Mouse (Mus musculus) gastrocnemius, adult 8-10 months (tissue): ENCODE data around the gene Pole. TPM values are rescaled to one million over a fixed set of nuclear protein-coding genes. Genes with fewer than 3 reads are reported as not detected.

ENCODE experiments used
- total RNA-seq, 4 experiments: library from RNA; stranded (reverse); gene quantifications; 2 replicates each; pipeline ENCODE4 v1.2.4; 2022

The Pole gene
- total RNA-seq, 4 experiments from 2014 or later: 0.99 to 2.5 (median 1.5) TPM

Other genes with a start within 250 kb of the Pole start
- gene Gm17655, start 213.8 kb upstream of the Pole start, total RNA-seq: 1 to 10 TPM in 3 of 4 experiments, under 1 TPM in 1; 0.65 to 2.5 (median 1.8) TPM
- under 1 TPM; 0.27 to 0.49 (median 0.34) TPM for gene Gm35315, start 191.9 kb upstream of the Pole start, total RNA-seq
- gene Plcxd1, start 186.3 kb upstream of the Pole start, total RNA-seq: not detected
- gene Gtpbp6, start 178.1 kb upstream of the Pole start, total RNA-seq: 10 to 100 TPM; 10.9 to 20.6 (median 13.5) TPM
- 1 to 10 TPM; 3.5 to 5.4 (median 4.3) TPM for gene Zfp605, start 176.2 kb upstream of the Pole start, total RNA-seq
- gene Chfr, start 150.5 kb upstream of the Pole start, total RNA-seq: 10 to 100 TPM in 3 of 4 experiments, 1 to 10 TPM in 1; 9.0 to 12.7 (median 12.0) TPM
- gene Golga3, start 109.6 kb upstream of the Pole start, total RNA-seq: 10 to 100 TPM; 44.1 to 52.7 (median 50.0) TPM
- gene Ankle2, start 55.3 kb upstream of the Pole start, total RNA-seq: 10 to 100 TPM; 30.9 to 39.7 (median 33.5) TPM
- 10 to 100 TPM; 25.4 to 30.6 (median 28.3) TPM for gene Pgam5, start 16.4 kb upstream of the Pole start, total RNA-seq
- 10 to 100 TPM; 38.1 to 54.8 (median 44.5) TPM for gene Pxmp2, start 120 bp upstream of the Pole start, total RNA-seq
- not detected for gene P2rx2, start 56.9 kb downstream of the Pole start, total RNA-seq
- not detected for gene Lrcol1, start 58.4 kb downstream of the Pole start, total RNA-seq
- gene Fbrsl1, start 162.2 kb downstream of the Pole start, total RNA-seq: 10 to 100 TPM; 27.3 to 40.0 (median 33.9) TPM